Mouse (Mus musculus): ENCODE results near the gene Mob1b.

DNA sequence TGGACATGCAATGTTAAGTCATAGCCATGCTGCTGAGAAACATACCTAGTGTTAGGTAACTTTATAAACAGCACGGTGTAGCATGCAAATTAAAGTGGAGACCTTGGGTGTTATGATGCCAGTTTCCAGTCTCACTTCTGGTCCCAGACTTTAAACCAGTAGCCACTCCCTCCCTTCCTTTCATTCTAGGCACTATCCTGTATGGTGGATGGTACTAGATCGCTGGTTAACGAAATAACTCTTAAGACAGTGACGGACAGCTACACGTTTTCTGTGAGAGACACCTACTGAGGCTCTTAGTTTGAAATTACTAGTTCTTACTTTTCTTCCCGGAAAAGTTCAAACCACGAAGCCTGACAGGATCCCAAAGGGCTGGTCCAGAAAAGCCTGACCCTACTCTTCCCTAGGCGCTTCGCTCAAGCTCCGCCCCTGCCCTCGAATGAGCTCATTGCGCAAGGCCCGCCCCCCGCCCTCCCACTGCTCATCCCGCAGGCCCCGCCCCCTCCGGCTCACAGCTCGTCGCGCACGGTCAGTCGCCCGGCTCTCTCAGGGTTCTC is 43.9 kb downstream of the Mob1b start:
- TF ChIP-seq CTCF (IDR thresholded peaks at IDR 0.05; ENCODE audit: borderline replicate concordance, insufficient read depth, low read length) = no peak
- no peak; the same call in 1 of the 2 replicates for TF ChIP-seq POLR2A (IDR thresholded peaks at IDR 0.05; ENCODE audit: low read depth, low read length)
